In genomic region chr9:14973762-14974161, GRCm38 (mm10) we compare ENCODE assay signal across 29 mouse cellular contexts.
DNase-seq lines count a peak whose midpoint lies in the region; ATAC-seq and TF ChIP-seq lines count a peak whose summit lies in the region.
"Had no signal": no experiment of that assay in that cellular context is flagged by ENCODE, and none has a peak within 500 bp of the region (broad histone marks: within the 10 kb centered on the region; RNA-seq: fewer than 3 reads in every experiment).

No protein-coding gene starts in this region.

- H3K36me3 ChIP-seq in heart, embryonic 10.5 days, result no peaks in the 10 kb centered on the region
- H3K36me3 ChIP-seq in liver, embryonic 12.5 days, result no peaks in the 10 kb centered on the region
- no peaks in the 10 kb centered on the region for H3K36me3 ChIP-seq in liver, postnatal 0 days (replicated peaks; ENCODE audit: insufficient read depth, low read length)
- H3K36me3 ChIP-seq in forebrain, embryonic 16.5 days (ENCODE audit: control insufficient read depth, insufficient read depth), result no peaks in the 10 kb centered on the region
- H3K36me3 ChIP-seq: G1E; hindbrain, embryonic 10.5 days; hindbrain, embryonic 15.5 days; midbrain, embryonic 15.5 days; neural tube, embryonic 15.5 days had no signal

- no peaks in the 10 kb centered on the region for H3K9me3 ChIP-seq in heart, embryonic 10.5 days
- no peaks in the 10 kb centered on the region for H3K9me3 ChIP-seq in liver, embryonic 12.5 days (replicated peaks)
- no peaks in the 10 kb centered on the region for H3K9me3 ChIP-seq in liver, postnatal 0 days (ENCODE audit: low read length)
- H3K9me3 ChIP-seq in forebrain, embryonic 16.5 days (ENCODE audit: control insufficient read depth, low read length), result no peaks in the 10 kb centered on the region
- H3K9me3 ChIP-seq: forebrain, embryonic 13.5 days; G1E; hindbrain, embryonic 10.5 days; hindbrain, embryonic 15.5 days; midbrain, embryonic 15.5 days had no signal

- H3K27me3 ChIP-seq in heart, embryonic 10.5 days (ENCODE audit: insufficient read depth, poor library complexity, severe bottlenecking), result no peaks in the 10 kb centered on the region
- no peaks in the 10 kb centered on the region for H3K27me3 ChIP-seq in liver, embryonic 12.5 days (replicated peaks)
- H3K27me3 ChIP-seq in liver, postnatal 0 days (ENCODE audit: insufficient read depth, low read length), result no peaks in the 10 kb centered on the region
- H3K27me3 ChIP-seq in forebrain, embryonic 16.5 days (replicated peaks; ENCODE audit: control insufficient read depth, insufficient read depth, low read length), result no peaks in the 10 kb centered on the region
- H3K27me3 ChIP-seq: forebrain, embryonic 13.5 days; hindbrain, embryonic 15.5 days; megakaryocyte, embryonic 14.5 days; midbrain, embryonic 15.5 days; neural tube, embryonic 15.5 days had no signal

- H3K4me1 ChIP-seq in heart, embryonic 10.5 days, result no peaks in the 10 kb centered on the region
- H3K4me1 ChIP-seq in liver, embryonic 12.5 days, result peaks cover 38% of the 10 kb centered on the region
- H3K4me1 ChIP-seq in liver, postnatal 0 days (ENCODE audit: insufficient read depth), result no peaks in the 10 kb centered on the region; the same call in 1 of the 2 replicates
- no peaks in the 10 kb centered on the region for H3K4me1 ChIP-seq in forebrain, embryonic 16.5 days (replicated peaks; ENCODE audit: control insufficient read depth, insufficient read depth, low read length)
- H3K4me1 ChIP-seq: forebrain, embryonic 13.5 days; hindbrain, embryonic 10.5 days; hindbrain, embryonic 15.5 days; midbrain, embryonic 15.5 days; neural tube, embryonic 15.5 days had no signal

- no peak overlapping the region for H3K27ac ChIP-seq in heart, embryonic 10.5 days
- peak overlapping the region; percentile 52; the same call in 1 of the 2 replicates for H3K27ac ChIP-seq in liver, embryonic 12.5 days
- no peak overlapping the region for H3K27ac ChIP-seq in liver, postnatal 0 days (ENCODE audit: low read depth)
- H3K27ac ChIP-seq in forebrain, embryonic 16.5 days (ENCODE audit: low read length), result no peak overlapping the region
- H3K27ac ChIP-seq: forebrain, embryonic 13.5 days; hindbrain, embryonic 10.5 days; hindbrain, embryonic 15.5 days; kidney, postnatal 0 days; midbrain, embryonic 15.5 days; neural tube, embryonic 15.5 days had no signal

- DNase-seq in heart, adult 11 months, result peak; percentile 7
- no peak for DNase-seq in heart, embryonic 10.5 days (ENCODE audit: low spot score)
- no peak for DNase-seq in liver, postnatal 0 days
- no peak for DNase-seq in kidney, adult 11 months
- DNase-seq in thymus, postnatal 14 days, result no peak
- DNase-seq: adrenal gland, postnatal 14 days; cerebellum, adult 11-12 months; cerebellum, adult 9-11 months; gastrocnemius, postnatal 25 days; heart, postnatal 14 days; kidney, adult 8-10 months; kidney, postnatal 4 days; layer of hippocampus, postnatal 36 days; left cerebral cortex, postnatal 4 days; lung, embryonic 14.5 days; lung, postnatal 14 days; retina, postnatal 1 day; right cerebral cortex, postnatal 14 days had no signal

- H3K4me3 ChIP-seq in heart, embryonic 10.5 days, result no peak overlapping the region
- H3K4me3 ChIP-seq in liver, embryonic 12.5 days, result peak overlapping the region; percentile 36
- no peak overlapping the region for H3K4me3 ChIP-seq in liver, postnatal 0 days (ENCODE audit: low read depth, low read length)
- H3K4me3 ChIP-seq in forebrain, embryonic 16.5 days (replicated peaks; ENCODE audit: low read length), result no peak overlapping the region
- H3K4me3 ChIP-seq: forebrain, embryonic 13.5 days; hindbrain, embryonic 10.5 days; hindbrain, embryonic 15.5 days; megakaryocyte, embryonic 14.5 days; midbrain, embryonic 15.5 days; neural tube, embryonic 15.5 days had no signal

- peak; percentile 91 for TF ChIP-seq EP300 in liver, postnatal 0 days (IDR thresholded peaks at IDR 0.05; ENCODE audit: low read depth)

- peak overlapping the region; percentile 55 for H3K4me2 ChIP-seq in liver, embryonic 12.5 days
- peak overlapping the region; percentile 7 for H3K4me2 ChIP-seq in liver, postnatal 0 days (ENCODE audit: low read depth, low read length)
- H3K4me2 ChIP-seq in forebrain, embryonic 16.5 days (ENCODE audit: low read length), result no peak overlapping the region
- H3K4me2 ChIP-seq: forebrain, embryonic 13.5 days; hindbrain, embryonic 15.5 days; lung, embryonic 14.5 days; midbrain, embryonic 15.5 days; neural tube, embryonic 15.5 days had no signal

- H3K9ac ChIP-seq in liver, embryonic 12.5 days, result peak overlapping the region; percentile 27; the same call in 1 of the 2 replicates
- no peak overlapping the region for H3K9ac ChIP-seq in liver, postnatal 0 days (replicated peaks)
- no peak overlapping the region for H3K9ac ChIP-seq in forebrain, embryonic 16.5 days (replicated peaks; ENCODE audit: low read depth, low read length)
- H3K9ac ChIP-seq: forebrain, embryonic 13.5 days; hindbrain, embryonic 15.5 days; lung, embryonic 14.5 days; midbrain, embryonic 15.5 days; neural tube, embryonic 15.5 days had no signal

- no peak for TF ChIP-seq CTCF in liver, postnatal 0 days (IDR thresholded peaks at IDR 0.05; ENCODE audit: low read depth)

- peak; percentile 71; the same call in 1 of the 2 replicates for ATAC-seq in liver, embryonic 12.5 days
- no peak for ATAC-seq in liver, postnatal 0 days
- ATAC-seq in forebrain, embryonic 16.5 days, result no peak
- ATAC-seq: forebrain, embryonic 13.5 days; midbrain, embryonic 15.5 days; Patski had no signal

- 68% methylated on average over 7 of the region's 7 CpGs for WGBS in heart, embryonic 10.5 days
- WGBS in liver, embryonic 12.5 days (ENCODE audit: insufficient replicate concordance), result 41% methylated on average over 7 of the region's 7 CpGs
- whole genome bisulfite sequencing in liver, postnatal 0 days (ENCODE audit: insufficient replicate concordance), result 51% methylated on average over 7 of the region's 7 CpGs
- WGBS in forebrain, embryonic 16.5 days, result 89% methylated on average over 7 of the region's 7 CpGs
